Mouse (Mus musculus): ENCODE results near the gene Rpl7a. TPM values are rescaled to one million over a fixed set of nuclear protein-coding genes. Genes with fewer than 3 reads are reported as not detected.
A peak's percentile ranks its signal among the peaks of the same experiment; 100 is the strongest.

The Rpl7a gene
- polyA plus RNA-seq, 1 experiment from 2014 or later = 462 TPM

- Histone ChIP-seq H3K9ac (replicated peaks; ENCODE audit: low read depth, low read length) (no peak overlapping the region), H3K9me3 (ENCODE audit: control insufficient read depth, low read length) (no peaks in the 10 kb centered on the region), H3K4me1 (ENCODE audit: control insufficient read depth, insufficient read depth, low read length) (peaks cover 10% of the 10 kb centered on the region), H3K27me3 (ENCODE audit: control insufficient read depth, insufficient read depth, low read length) (no peaks in the 10 kb centered on the region), H3K4me2 (ENCODE audit: low read depth, low read length) (no peak overlapping the region), H3K36me3 (ENCODE audit: control insufficient read depth, insufficient read depth, low read length) (peaks cover 71% of the 10 kb centered on the region), H3K27ac (ENCODE audit: low read depth, low read length) (no peak overlapping the region), H3K4me3 (ENCODE audit: low read depth, low read length) (no peak overlapping the region)
- ATAC-seq (ENCODE audit: low read depth) = no peak
- WGBS = 92% methylated on average over 9 of the region's 9 CpGs
Measured at GRCm38 (mm10) chr2:26921784-26922183, 11.2 kb downstream of the Rpl7a start.

DNA sequence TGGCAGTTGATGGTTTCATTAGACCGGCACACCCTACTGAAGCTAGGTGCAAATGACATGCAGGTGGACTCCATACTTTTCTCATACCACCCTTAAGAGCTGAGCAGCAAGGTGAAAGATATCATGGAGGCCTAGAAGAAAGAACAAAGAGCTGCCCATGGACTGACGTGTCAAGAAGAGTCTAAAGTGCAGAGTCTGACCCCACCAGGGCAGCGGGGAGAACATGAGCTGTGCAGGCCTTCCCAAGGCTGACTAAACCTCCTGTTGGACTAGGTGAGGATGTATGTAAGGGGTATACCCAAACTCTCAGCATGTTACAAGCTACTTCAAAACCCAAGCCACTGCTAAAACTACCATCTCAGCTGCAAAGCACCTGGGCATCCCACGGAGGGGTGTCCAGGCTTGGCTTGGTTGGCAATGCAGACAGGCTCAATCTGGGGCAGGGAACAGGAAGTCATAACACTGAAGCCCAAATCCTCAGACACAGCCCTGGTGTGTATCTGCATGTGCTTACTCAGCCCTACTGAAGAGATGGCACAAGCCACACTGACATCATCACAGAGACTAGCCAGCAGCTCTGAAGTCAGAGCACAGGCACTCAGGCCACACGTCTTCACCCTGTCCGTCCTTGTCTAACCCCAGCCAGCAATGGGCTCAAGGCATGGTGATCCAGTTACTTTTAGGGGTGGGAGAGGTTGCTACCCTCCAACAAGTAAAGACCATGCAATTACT, 17.3 kb downstream of the Rpl7a start:
- no peak overlapping the region for H3K4me2 ChIP-seq (ENCODE audit: low read depth, low read length)
- no peak overlapping the region for H3K9ac ChIP-seq (replicated peaks; ENCODE audit: low read depth, low read length)
- WGBS = 92% methylated on average over 6 of the region's 6 CpGs
- H3K27me3 ChIP-seq (ENCODE audit: control insufficient read depth, insufficient read depth, low read length) = no peaks in the 10 kb centered on the region
- H3K9me3 ChIP-seq (ENCODE audit: control insufficient read depth, low read length) = no peaks in the 10 kb centered on the region
- H3K36me3 ChIP-seq (ENCODE audit: control insufficient read depth, insufficient read depth, low read length) = peaks cover 35% of the 10 kb centered on the region
- ATAC-seq (ENCODE audit: low read depth) = no peak
- H3K4me3 ChIP-seq (ENCODE audit: low read depth, low read length) = no peak overlapping the region
- peaks cover 12% of the 10 kb centered on the region for H3K4me1 ChIP-seq (ENCODE audit: control insufficient read depth, insufficient read depth, low read length)
- no peak overlapping the region for H3K27ac ChIP-seq (ENCODE audit: low read depth, low read length)

DNA sequence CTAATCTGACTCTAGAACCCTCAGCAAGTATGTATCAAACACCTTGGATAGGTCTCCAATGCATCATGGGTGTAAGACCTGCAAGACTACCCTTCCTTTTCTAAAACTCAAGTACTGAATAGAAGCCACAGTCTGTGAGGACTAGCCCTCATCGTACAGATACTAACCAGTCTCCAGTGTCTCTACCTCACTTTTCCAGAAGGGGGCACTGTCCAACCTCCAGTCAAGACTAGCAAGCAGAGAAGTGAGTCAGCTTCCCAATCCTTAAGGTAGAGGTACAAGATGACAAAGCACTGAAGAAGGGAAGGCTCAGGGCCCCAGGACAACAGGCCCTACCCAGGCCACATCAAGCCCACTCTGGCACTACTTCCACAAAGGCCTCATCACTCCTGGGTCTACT, 19.8 kb downstream of the Rpl7a start:
- no peaks in the 10 kb centered on the region for H3K27me3 ChIP-seq (ENCODE audit: control insufficient read depth, insufficient read depth, low read length)
- peaks cover 12% of the 10 kb centered on the region for H3K4me1 ChIP-seq (ENCODE audit: control insufficient read depth, insufficient read depth, low read length)
- H3K4me2 ChIP-seq (ENCODE audit: low read depth, low read length) = no peak overlapping the region
- H3K9ac ChIP-seq (replicated peaks; ENCODE audit: low read depth, low read length) = no peak overlapping the region
- H3K27ac ChIP-seq (ENCODE audit: low read depth, low read length) = no peak overlapping the region
- peaks cover 14% of the 10 kb centered on the region for H3K36me3 ChIP-seq (ENCODE audit: control insufficient read depth, insufficient read depth, low read length)
- H3K9me3 ChIP-seq (ENCODE audit: control insufficient read depth, low read length) = no peaks in the 10 kb centered on the region
- 56% methylated on average over 1 of the region's 1 CpGs for WGBS
- ATAC-seq (ENCODE audit: low read depth) = no peak
- no peak overlapping the region for H3K4me3 ChIP-seq (ENCODE audit: low read depth, low read length)

DNA sequence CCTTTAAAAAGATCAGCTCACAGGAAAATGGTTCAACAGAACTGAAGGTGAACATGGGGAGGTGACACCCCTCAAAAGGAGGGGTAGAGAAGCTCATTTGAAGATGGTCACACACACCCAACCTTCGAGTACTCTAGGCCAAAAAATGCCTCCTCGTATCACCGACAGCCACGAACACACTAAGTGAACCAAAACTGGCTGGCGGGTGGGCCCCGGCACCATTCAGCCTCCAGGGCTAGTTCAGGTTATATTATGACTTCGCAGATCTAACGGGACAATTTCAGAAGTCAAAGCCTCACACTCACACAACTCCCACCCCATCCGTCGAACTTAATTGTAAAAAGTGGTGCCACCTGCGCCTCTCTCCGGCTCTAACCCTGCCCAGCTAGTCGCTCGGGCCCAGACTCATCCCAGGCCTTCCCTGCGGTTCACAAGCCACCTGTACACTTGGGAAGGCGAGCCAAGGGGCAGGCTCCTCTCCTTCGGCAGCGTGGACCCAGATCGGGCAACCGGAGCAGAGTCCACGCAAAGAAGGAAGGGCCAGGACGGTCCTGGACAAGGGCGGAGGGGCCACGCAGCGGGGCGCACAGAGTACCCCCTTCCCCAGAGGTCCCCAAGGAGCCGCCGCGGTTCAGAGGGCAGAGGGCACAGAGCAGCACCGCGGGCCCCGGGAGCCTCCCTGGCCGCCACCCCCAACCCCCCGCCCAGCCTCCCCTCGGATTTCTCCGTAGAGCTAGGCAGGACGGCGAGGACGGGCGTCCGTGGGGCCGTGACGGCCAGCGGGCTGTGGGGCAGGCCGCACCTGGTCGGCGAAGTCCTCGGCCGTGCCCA, 22.1 kb downstream of the Rpl7a start:
- Histone ChIP-seq H3K4me3 (ENCODE audit: low read depth, low read length) (peak overlapping the region; percentile 97), H3K27me3 (ENCODE audit: control insufficient read depth, insufficient read depth, low read length) (no peaks in the 10 kb centered on the region), H3K9me3 (ENCODE audit: control insufficient read depth, low read length) (no peaks in the 10 kb centered on the region), H3K4me1 (ENCODE audit: control insufficient read depth, insufficient read depth, low read length) (peaks cover 12% of the 10 kb centered on the region), H3K4me2 (ENCODE audit: low read depth, low read length) (peak overlapping the region; percentile 89), H3K9ac (replicated peaks; ENCODE audit: low read depth, low read length) (peak overlapping the region; percentile 97), H3K36me3 (ENCODE audit: control insufficient read depth, insufficient read depth, low read length) (no peaks in the 10 kb centered on the region), H3K27ac (ENCODE audit: low read depth, low read length) (peak overlapping the region; percentile 77)
- ATAC-seq (ENCODE audit: low read depth) = no peak; the same call in 1 of the 2 replicates
- WGBS = 2% methylated on average over 45 of the region's 49 CpGs

DNA sequence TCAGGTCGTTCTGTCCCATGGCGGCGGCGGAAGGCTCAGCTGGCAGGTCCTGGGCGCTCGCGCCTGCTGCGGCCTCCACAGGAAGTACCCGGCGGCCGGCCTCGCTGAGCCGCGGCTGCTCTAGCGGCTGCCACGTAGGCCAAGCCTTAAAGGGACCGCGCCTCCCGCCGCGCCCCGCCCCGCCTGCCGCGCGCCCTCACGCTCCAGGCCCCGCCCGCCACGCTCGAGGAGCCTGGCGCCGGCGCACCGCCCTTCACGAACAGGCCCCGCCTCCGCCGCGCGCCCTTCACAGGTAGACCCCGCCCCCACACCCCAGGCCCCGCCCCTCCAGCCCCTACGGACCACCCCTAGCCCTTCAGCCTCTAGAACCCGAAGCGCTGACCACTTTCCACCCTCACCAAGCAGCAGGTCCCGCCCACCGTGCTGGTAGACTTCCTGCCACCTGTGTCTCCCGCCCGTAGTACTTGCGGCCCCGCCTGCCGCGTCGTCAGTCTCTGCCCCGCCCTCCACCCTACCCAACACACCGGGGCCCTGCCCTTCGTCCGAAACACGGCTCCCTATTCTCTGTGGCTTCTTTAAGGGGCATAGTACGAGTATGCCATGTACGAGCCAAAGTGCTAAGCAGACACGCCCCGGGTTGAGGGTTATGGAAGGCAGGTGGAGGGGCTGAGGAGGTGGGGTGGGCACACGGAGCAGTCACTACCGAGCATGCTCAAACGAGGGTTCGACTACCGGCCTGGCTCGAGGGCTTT, 22.9 kb downstream of the Rpl7a start, which contains the start of the genes Surf4 and Stkld1:
Surf4 (minus strand) TSS at position 625 of the 752 bp plus-strand sequence.
Stkld1 (plus strand) TSS at position 744 of the 752 bp plus-strand sequence.
- Histone ChIP-seq H3K4me3 (ENCODE audit: low read depth, low read length) (peak within 1 kb of the TSS; percentile 97), H3K36me3 (ENCODE audit: control insufficient read depth, insufficient read depth, low read length) (no peaks in the 10 kb centered on the region), H3K4me2 (ENCODE audit: low read depth, low read length) (peak within 1 kb of the TSS; percentile 89), H3K9ac (replicated peaks; ENCODE audit: low read depth, low read length) (peak within 1 kb of the TSS; percentile 97), H3K27me3 (ENCODE audit: control insufficient read depth, insufficient read depth, low read length) (no peaks in the 10 kb centered on the region), H3K4me1 (ENCODE audit: control insufficient read depth, insufficient read depth, low read length) (peaks cover 12% of the 10 kb centered on the region), H3K27ac (ENCODE audit: low read depth, low read length) (peak within 1 kb of the TSS; percentile 77), H3K9me3 (ENCODE audit: control insufficient read depth, low read length) (no peaks in the 10 kb centered on the region)
- peak; percentile 95 for ATAC-seq (ENCODE audit: low read depth)
- WGBS = under 1% methylated on average over 39 of the region's 70 CpGs

GRCm38 (mm10) chr2:26935286-26935685, 24.7 kb downstream of the Rpl7a start:
- H3K4me3 ChIP-seq (ENCODE audit: low read depth, low read length) = no peak overlapping the region
- H3K27ac ChIP-seq (ENCODE audit: low read depth, low read length) = no peak overlapping the region
- ATAC-seq (ENCODE audit: low read depth) = no peak
- no peaks in the 10 kb centered on the region for H3K9me3 ChIP-seq (ENCODE audit: control insufficient read depth, low read length)
- H3K9ac ChIP-seq (replicated peaks; ENCODE audit: low read depth, low read length) = no peak overlapping the region
- WGBS = 95% methylated on average over 2 of the region's 2 CpGs
- no peak overlapping the region for H3K4me2 ChIP-seq (ENCODE audit: low read depth, low read length)
- no peaks in the 10 kb centered on the region for H3K27me3 ChIP-seq (ENCODE audit: control insufficient read depth, insufficient read depth, low read length)
- H3K36me3 ChIP-seq (ENCODE audit: control insufficient read depth, insufficient read depth, low read length) = no peaks in the 10 kb centered on the region
- peaks cover 12% of the 10 kb centered on the region for H3K4me1 ChIP-seq (ENCODE audit: control insufficient read depth, insufficient read depth, low read length)

GRCm38 (mm10) chr2:26936425-26936824, 25.9 kb downstream of the Rpl7a start:
- 72% methylated on average over 1 of the region's 1 CpGs for WGBS
- no peak for ATAC-seq (ENCODE audit: low read depth)
- Histone ChIP-seq H3K27ac (ENCODE audit: low read depth, low read length) (no peak overlapping the region), H3K27me3 (ENCODE audit: control insufficient read depth, insufficient read depth, low read length) (no peaks in the 10 kb centered on the region), H3K4me3 (ENCODE audit: low read depth, low read length) (no peak overlapping the region), H3K36me3 (ENCODE audit: control insufficient read depth, insufficient read depth, low read length) (no peaks in the 10 kb centered on the region), H3K4me1 (ENCODE audit: control insufficient read depth, insufficient read depth, low read length) (peaks cover 11% of the 10 kb centered on the region), H3K4me2 (ENCODE audit: low read depth, low read length) (no peak overlapping the region), H3K9me3 (ENCODE audit: control insufficient read depth, low read length) (no peaks in the 10 kb centered on the region), H3K9ac (replicated peaks; ENCODE audit: low read depth, low read length) (no peak overlapping the region)

DNA sequence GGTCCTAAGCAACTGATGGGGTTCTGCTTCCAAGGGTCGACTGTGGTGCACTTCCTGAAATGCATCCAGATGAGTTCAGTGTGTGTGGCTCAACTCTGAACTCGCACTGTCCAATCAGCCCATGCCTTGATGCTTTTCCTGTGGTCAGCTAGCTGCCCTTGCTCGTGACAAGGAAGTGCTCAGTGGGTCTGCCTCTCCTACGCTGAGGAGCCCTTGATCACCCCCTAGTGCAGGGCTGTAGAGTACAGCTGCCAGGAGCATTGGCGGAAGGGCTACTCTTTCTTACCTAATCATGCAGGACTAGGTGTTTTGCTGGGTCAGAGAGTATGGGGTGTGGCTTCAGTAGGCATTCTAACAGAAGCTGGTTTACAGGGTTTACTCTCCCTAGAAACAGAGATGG, 31.0 kb downstream of the Rpl7a start:
- no peaks in the 10 kb centered on the region for H3K9me3 ChIP-seq (ENCODE audit: control insufficient read depth, low read length)
- no peak for ATAC-seq (ENCODE audit: low read depth)
- H3K27me3 ChIP-seq (ENCODE audit: control insufficient read depth, insufficient read depth, low read length) = no peaks in the 10 kb centered on the region
- WGBS = 52% methylated on average over 5 of the region's 5 CpGs
- H3K9ac ChIP-seq (replicated peaks; ENCODE audit: low read depth, low read length) = no peak overlapping the region
- no peak overlapping the region for H3K27ac ChIP-seq (ENCODE audit: low read depth, low read length)
- no peak overlapping the region for H3K4me3 ChIP-seq (ENCODE audit: low read depth, low read length)
- H3K4me2 ChIP-seq (ENCODE audit: low read depth, low read length) = no peak overlapping the region
- H3K4me1 ChIP-seq (ENCODE audit: control insufficient read depth, insufficient read depth, low read length) = no peaks in the 10 kb centered on the region
- no peaks in the 10 kb centered on the region for H3K36me3 ChIP-seq (ENCODE audit: control insufficient read depth, insufficient read depth, low read length)

All from neural tube, embryonic 14.5 days (tissue).